Mouse (Mus musculus) myocyte (in vitro differentiated cells): Measurements from ENCODE around the gene Gm13283. TPM values are rescaled to one million over a fixed set of nuclear protein-coding genes. Genes with fewer than 3 reads are reported as not detected.
"Not testable (repeated sequence)": the region's sequence is repeated elsewhere in the genome, so short reads cannot be mapped to it uniquely, and the experiment has no call there.

ENCODE experiments used
- H3K27me3 ChIP-seq: one replicate; pipeline ENCODE4 v1.6.1; 2011; ENCODE audit not compliant: control insufficient read depth, insufficient read depth, insufficient read length
- H3K36me3 ChIP-seq: one replicate; pipeline ENCODE4 v1.6.1; 2011; ENCODE audit not compliant: control insufficient read depth, insufficient read depth
- H3K4me2 ChIP-seq: one replicate; pipeline ENCODE4 v1.6.1; 2011; ENCODE audit warnings: low read depth, control low read depth
- H3K4me3 ChIP-seq: one replicate; pipeline ENCODE4 v1.5.1; 2011; ENCODE audit warnings: mild to moderate bottlenecking, control low read depth, moderate library complexity
- H3K79me2 ChIP-seq: one replicate; pipeline ENCODE4 v1.6.1; 2011; ENCODE audit not compliant: control insufficient read depth, insufficient read depth
- H3ac ChIP-seq: one replicate; pipeline ENCODE4 v1.6.1; 2011; ENCODE audit not compliant: control insufficient read depth, insufficient read length
- polyA plus RNA-seq: library from polyadenylated mRNA; unstranded; fragments of >200 nt; fragmentation: generic; extraction: Trizol; gene quantifications from one replicate; pipeline ENCODE4 v1.2.1, GENCODE M21; 2012; ENCODE audit warnings: missing spikeins

Gene Gm13283
- polyA plus RNA-seq, 1 experiment: not detected

- not testable (repeated sequence) for H3ac ChIP-seq, H3K27me3 ChIP-seq, H3K36me3 ChIP-seq, H3K79me2 ChIP-seq, H3K4me2 ChIP-seq, H3K4me3 ChIP-seq
These were observed 31.3 kb downstream of the Gm13283 start, which contains the start of gene Gm13278 for GRCm38 (mm10) chr4:88791250-88791649. Gm13278 (plus strand) TSS chr4:88791550.

- not testable (repeated sequence) for H3K27me3 ChIP-seq, H3ac ChIP-seq, H3K4me2 ChIP-seq, H3K36me3 ChIP-seq, H3K4me3 ChIP-seq, H3K79me2 ChIP-seq
These were observed 34.2 kb downstream of the Gm13283 start, which contains the start of gene Gm13275 for GRCm38 (mm10) chr4:88793936-88794675. Gm13275 (plus strand) TSS chr4:88794487.

- H3K79me2 ChIP-seq, H3K27me3 ChIP-seq, H3K4me3 ChIP-seq, H3K4me2 ChIP-seq, H3ac ChIP-seq, H3K36me3 ChIP-seq: not testable (repeated sequence)
These were observed 37.2 kb downstream of the Gm13283 start, which contains the start of gene Gm13279 for GRCm38 (mm10) chr4:88797097-88797496. Gm13279 (plus strand) TSS chr4:88797397.

GRCm38 (mm10) chr4:88799365-88799764 lies 39.4 kb downstream of the Gm13283 start, which contains the start of gene Gm13285:
Gm13285 (plus strand) TSS chr4:88799665.
- H3K79me2 ChIP-seq, H3ac ChIP-seq, H3K27me3 ChIP-seq, H3K36me3 ChIP-seq, H3K4me3 ChIP-seq, H3K4me2 ChIP-seq: not testable (repeated sequence)

- not testable (repeated sequence) for H3K36me3 ChIP-seq, H3K4me3 ChIP-seq, H3K79me2 ChIP-seq, H3ac ChIP-seq, H3K4me2 ChIP-seq, H3K27me3 ChIP-seq
These were observed 43.0 kb downstream of the Gm13283 start, which contains the start of gene Gm13287 for GRCm38 (mm10) chr4:88802954-88803353. Gm13287 (plus strand) TSS chr4:88803254.

GRCm38 (mm10) chr4:88805231-88805630 lies 45.3 kb downstream of the Gm13283 start, which contains the start of gene Gm13288:
Gm13288 (plus strand) TSS chr4:88805531.
- not testable (repeated sequence) for H3ac ChIP-seq, H3K36me3 ChIP-seq, H3K4me2 ChIP-seq, H3K27me3 ChIP-seq, H3K4me3 ChIP-seq, H3K79me2 ChIP-seq

GRCm38 (mm10) chr4:88805761-88806160 lies 45.8 kb downstream of the Gm13283 start:
- H3K4me2 ChIP-seq: not testable (repeated sequence)

More at GRCm38 (mm10) chr4:88805761-88806160, 45.8 kb downstream of the Gm13283 start:
- H3K36me3 ChIP-seq, H3ac ChIP-seq, H3K27me3 ChIP-seq, H3K79me2 ChIP-seq, H3K4me3 ChIP-seq: not testable (repeated sequence)

Other genes starting within 250 kb of the Gm13283 start
- gene Ifnb1, start 237.3 kb upstream of the Gm13283 start, polyA plus RNA-seq: not detected
- gene Ifna15, start 201.9 kb upstream of the Gm13283 start, polyA plus RNA-seq: not detected
- not detected for gene Ifna14, start 188.3 kb upstream of the Gm13283 start, polyA plus RNA-seq
- gene Ifna9, start 167.7 kb upstream of the Gm13283 start, polyA plus RNA-seq: not detected
- gene Ifna12, start 156.7 kb upstream of the Gm13283 start, polyA plus RNA-seq: not detected
- gene C87499, start 125.7 kb upstream of the Gm13283 start, polyA plus RNA-seq: not detected
- not detected for gene Ifna13, start 115.7 kb upstream of the Gm13283 start, polyA plus RNA-seq
- gene Ifna16, start 83.2 kb upstream of the Gm13283 start, polyA plus RNA-seq: not detected
- gene Ifna2, start 76.2 kb upstream of the Gm13283 start, polyA plus RNA-seq: not detected
- not detected for gene Ifnab, start 68.8 kb upstream of the Gm13283 start, polyA plus RNA-seq
- gene Gm26566, start 38.3 kb upstream of the Gm13283 start, polyA plus RNA-seq: 2.0 TPM
- 12.0 TPM for gene Klhl9, start 37.7 kb upstream of the Gm13283 start, polyA plus RNA-seq
- not detected for gene Gm13271, start 5.3 kb upstream of the Gm13283 start, polyA plus RNA-seq
- 1.0 TPM for gene Gm13290, start 13.7 kb downstream of the Gm13283 start, polyA plus RNA-seq
- not detected for gene Gm13289, start 16.8 kb downstream of the Gm13283 start, polyA plus RNA-seq
- 0.19 TPM for gene Gm13272, start 19.7 kb downstream of the Gm13283 start, polyA plus RNA-seq
- gene Ifnz, start 22.0 kb downstream of the Gm13283 start, polyA plus RNA-seq: not detected
- gene Gm13276, start 25.6 kb downstream of the Gm13283 start, polyA plus RNA-seq: 0.73 TPM
- gene Gm13277, start 28.5 kb downstream of the Gm13283 start, polyA plus RNA-seq: not detected
- gene Gm13278, start 31.4 kb downstream of the Gm13283 start, polyA plus RNA-seq: not detected
- 0.35 TPM for gene Gm13275, start 34.4 kb downstream of the Gm13283 start, polyA plus RNA-seq
- gene Gm13279, start 37.3 kb downstream of the Gm13283 start, polyA plus RNA-seq: not detected
- gene Gm13285, start 39.5 kb downstream of the Gm13283 start, polyA plus RNA-seq: not detected
- gene Gm13287, start 43.1 kb downstream of the Gm13283 start, polyA plus RNA-seq: 0.35 TPM
- 0.14 TPM for gene Gm13288, start 45.4 kb downstream of the Gm13283 start, polyA plus RNA-seq
- not detected for gene Ifna7, start 56.1 kb downstream of the Gm13283 start, polyA plus RNA-seq
- not detected for gene Ifna11, start 59.8 kb downstream of the Gm13283 start, polyA plus RNA-seq
- not detected for gene Ifna6, start 67.3 kb downstream of the Gm13283 start, polyA plus RNA-seq
- gene Ifna5, start 75.4 kb downstream of the Gm13283 start, polyA plus RNA-seq: not detected
- gene Ifna4, start 81.7 kb downstream of the Gm13283 start, polyA plus RNA-seq: not detected
- not detected for gene Ifna1, start 90.0 kb downstream of the Gm13283 start, polyA plus RNA-seq
- not detected for gene Ifne, start 120.1 kb downstream of the Gm13283 start, polyA plus RNA-seq